Mouse (Mus musculus) ovary, adult 10 weeks (tissue): ENCODE results near the gene Oxsr1. TPM values are rescaled to one million over a fixed set of nuclear protein-coding genes. Genes with fewer than 3 reads are reported as not detected.

ENCODE experiments used
- polyA plus RNA-seq: library from polyadenylated mRNA; stranded (reverse); fragments of 350-450 nt; fragmentation: Illumina TruSeq; extraction: RNeasy Lipid Tissue Mini Kit (QIAGEN cat#74804); gene quantifications from one replicate; pipeline ENCODE4 v1.2.3, GENCODE M21; 2014

Gene Oxsr1
- polyA plus RNA-seq, result 45.6 TPM

GRCm38 (mm10) chr9:119322289-119323259, at the start of gene Oxsr1:
Gene Oxsr1 (minus strand): TSS chr9:119322427.

GRCm38 (mm10) chr9:119365284-119365683, 43.1 kb upstream of the Oxsr1 start, which contains the start of gene Slc22a14:
Gene Slc22a14 (minus strand): TSS chr9:119365553.

GRCm38 (mm10) chr9:119357331-119358057, 35.3 kb upstream of the Oxsr1 start, which contains the start of gene Xylb:
Gene Xylb (plus strand): TSS chr9:119357381.

DNA sequence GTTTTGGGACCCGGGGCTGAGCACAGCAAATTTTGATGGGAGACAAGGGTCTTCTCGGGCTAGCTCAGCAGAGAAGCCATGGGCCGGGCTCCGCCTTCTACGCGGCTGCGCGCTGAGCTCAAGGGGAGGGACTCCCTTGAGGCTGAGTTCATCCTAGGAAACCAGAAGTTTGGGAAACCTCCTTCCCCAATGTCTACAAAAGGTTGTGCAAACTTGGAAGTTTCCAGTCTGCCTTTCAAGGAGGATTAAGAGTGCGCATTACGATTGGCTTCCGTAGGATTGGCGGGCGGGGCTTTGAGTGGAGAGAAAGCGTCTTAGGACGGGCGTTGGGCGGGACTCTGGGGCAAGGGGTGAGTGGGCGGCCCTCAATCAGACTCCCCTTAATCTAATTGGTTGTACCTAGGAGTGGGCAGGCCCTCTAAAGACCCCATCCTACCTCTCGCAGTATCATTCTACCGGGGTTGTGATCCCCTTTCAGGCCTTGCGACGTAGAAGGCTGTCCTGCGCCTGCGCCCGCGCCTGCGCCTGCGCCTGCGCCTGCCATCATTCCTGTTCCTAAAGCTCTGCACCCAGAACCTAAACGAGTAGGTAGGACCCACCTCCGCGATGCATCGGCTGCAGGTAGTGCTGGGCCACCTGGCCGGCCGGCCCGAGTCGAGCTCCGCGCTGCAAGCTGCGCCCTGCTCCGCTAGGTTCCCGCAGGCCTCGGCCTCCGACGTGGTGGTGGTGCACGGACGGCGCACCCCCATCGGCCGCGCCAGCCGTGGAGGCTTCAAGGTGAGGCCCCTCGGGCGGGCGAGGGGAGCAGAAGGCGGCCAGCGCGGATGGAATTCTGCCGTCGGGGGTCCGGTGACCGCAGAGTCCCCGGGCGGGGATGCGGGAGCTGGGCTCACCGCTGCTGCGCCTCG, 18.9 kb upstream of the Oxsr1 start, which contains the start of gene Myd88:
TSS of gene Myd88 (minus strand) at position 503 of the 908 bp plus-strand sequence.

DNA sequence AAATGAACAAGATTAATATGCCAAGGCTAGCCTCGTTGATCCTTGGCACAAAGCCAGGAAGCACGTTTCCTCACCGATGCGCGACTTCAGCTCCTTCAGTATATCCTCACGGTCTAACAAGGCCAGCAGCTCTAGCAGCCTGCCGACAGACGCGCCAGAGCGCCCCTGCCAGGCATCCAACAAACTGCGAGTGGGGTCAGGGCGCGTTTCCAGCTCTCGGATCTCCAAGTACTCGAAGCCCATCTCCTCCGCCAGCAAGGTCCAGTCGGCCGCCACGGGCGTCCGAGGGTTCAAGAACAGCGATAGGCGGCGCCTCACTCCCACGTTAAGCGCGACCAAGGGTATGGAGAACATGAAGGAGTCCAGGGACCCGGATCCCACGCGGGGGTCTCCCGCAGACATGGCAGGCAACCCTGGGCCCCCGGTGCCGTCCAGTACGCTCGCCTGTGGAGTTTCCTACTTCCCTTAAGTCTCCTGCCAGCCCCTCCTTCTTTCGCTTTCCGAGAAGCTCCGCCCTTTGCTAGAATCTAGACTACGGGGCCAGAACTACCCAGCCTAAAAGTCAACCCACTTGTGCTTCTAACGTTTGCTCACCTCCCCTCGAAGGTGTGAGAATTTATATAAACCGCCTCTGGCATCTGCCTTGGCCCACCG, 17.5 kb upstream of the Oxsr1 start, which contains the start of gene Acaa1a:
TSS of gene Acaa1a (plus strand) at position 119 of the 654 bp plus-strand sequence.

GRCm38 (mm10) chr9:119208998-119209397, 113.2 kb downstream of the Oxsr1 start, which contains the start of gene Slc22a13:
Gene Slc22a13 (minus strand): TSS chr9:119209098.

Other genes starting within 250 kb of the Oxsr1 start
- 0.54 TPM for gene Plcd1, start 228.9 kb downstream of the Oxsr1 start, polyA plus RNA-seq
- gene Dlec1, start 219.9 kb downstream of the Oxsr1 start, polyA plus RNA-seq, result 0.54 TPM
- not detected for gene Acaa1b, start 165.3 kb downstream of the Oxsr1 start, polyA plus RNA-seq
- gene Gm47289, start 163.3 kb downstream of the Oxsr1 start, polyA plus RNA-seq, result not detected
- not detected for gene Slc22a13, start 113.3 kb downstream of the Oxsr1 start, polyA plus RNA-seq
- gene Acaa1a, start 17.2 kb upstream of the Oxsr1 start, polyA plus RNA-seq, result 1.00 TPM
- gene Myd88, start 19.0 kb upstream of the Oxsr1 start, polyA plus RNA-seq, result 6.6 TPM
- 3.6 TPM for gene Xylb, start 35.0 kb upstream of the Oxsr1 start, polyA plus RNA-seq
- gene Slc22a14, start 43.1 kb upstream of the Oxsr1 start, polyA plus RNA-seq, result not detected
- 1.4 TPM for gene Acvr2b, start 79.7 kb upstream of the Oxsr1 start, polyA plus RNA-seq
- 3.5 TPM for gene Exog, start 122.5 kb upstream of the Oxsr1 start, polyA plus RNA-seq